Mouse (Mus musculus) lung, embryonic 16.5 days (tissue): ENCODE data around the gene Traf5. TPM values are rescaled to one million over a fixed set of nuclear protein-coding genes. Genes with fewer than 3 reads are reported as not detected.

Experiments used
- ATAC-seq: fragments of 200-750 bp; cut with Nextera tagmentation; 2 replicates; pipeline ENCODE4 v1.8.0; 2017; ENCODE audit warnings: low read depth, mild to moderate bottlenecking, moderate library complexity
- H3K27ac ChIP-seq: fragments of 300-500 bp; sonication (generic); 2 replicates; pipeline ENCODE4 v1.5.1; 2014; ENCODE audit warnings: mild to moderate bottlenecking, control low read depth, low read length
- H3K27me3 ChIP-seq: fragments of 300-500 bp; sonication (generic); 2 replicates; pipeline ENCODE4 v1.6.1; 2014; ENCODE audit warnings: low read depth, low read length, mixed read lengths; ENCODE audit not compliant: control insufficient read depth, insufficient read depth
- H3K36me3 ChIP-seq: fragments of 300-500 bp; sonication (generic); 2 replicates; pipeline ENCODE4 v1.6.1; 2014; ENCODE audit warnings: low read length; ENCODE audit not compliant: control insufficient read depth, insufficient read depth
- H3K4me1 ChIP-seq: fragments of 300-500 bp; sonication (generic); replicated peaks from 2 replicates; pipeline ENCODE4 v1.6.1; 2014; ENCODE audit warnings: low read length, mixed read lengths; ENCODE audit not compliant: control insufficient read depth, insufficient read depth
- H3K4me2 ChIP-seq: fragments of 300-500 bp; sonication (generic); 2 replicates; pipeline ENCODE4 v1.6.1; 2014; ENCODE audit warnings: low read depth, low read length, control low read depth
- H3K4me3 ChIP-seq: fragments of 300-500 bp; sonication (generic); 2 replicates; pipeline ENCODE4 v1.5.1; 2014; ENCODE audit warnings: mild to moderate bottlenecking, low read length, control low read depth
- H3K9ac ChIP-seq: fragments of 300-500 bp; sonication (generic); 2 replicates; pipeline ENCODE4 v1.6.1; 2014; ENCODE audit warnings: low read length, control low read depth
- H3K9me3 ChIP-seq: fragments of 300-500 bp; sonication (generic); 2 replicates; pipeline ENCODE4 v1.6.1; 2016; ENCODE audit warnings: low read length; ENCODE audit not compliant: control insufficient read depth
- WGBS: fragments of 180-500 bp; shearing (Covaris S2); extraction: QIAGEN DNeasy Blood & Tissue Kit; methylation state at CpG from one replicate; pipeline ENCODE4 v1.1.7; 2014; 5-methylcytosine and 5-hydroxymethylcytosine counted together
- polyA plus RNA-seq: library from polyadenylated mRNA; unstranded; fragments of >200 nt; fragmentation: Nextera tagmentation; extraction: Ambion mirVana; gene quantifications from 2 replicates; pipeline ENCODE4 v1.2.1, GENCODE M21; 2015

Gene Traf5
- polyA plus RNA-seq, 1 experiment from 2014 or later = 23.4 TPM

DNA sequence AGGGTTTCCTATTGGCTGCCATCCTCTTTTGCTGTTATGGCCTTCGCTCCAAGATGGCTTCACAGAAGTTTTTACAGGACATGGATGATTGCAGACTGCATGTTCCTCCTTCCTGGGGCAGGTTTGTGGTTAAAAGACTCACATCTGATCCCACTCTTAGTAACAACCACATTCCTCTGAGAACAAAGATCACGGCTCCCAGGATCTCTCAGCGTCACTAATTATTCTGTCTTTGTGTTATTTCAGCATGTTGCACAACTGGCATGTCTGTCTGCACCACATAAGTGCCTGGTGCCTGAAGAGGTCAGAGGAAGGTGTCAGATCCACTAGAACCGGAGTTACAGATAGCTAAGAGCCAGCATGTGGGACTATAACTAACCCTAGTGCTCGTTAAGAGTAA lies 122.4 kb downstream of the Traf5 start:
- no peaks in the 10 kb centered on the region for H3K36me3 ChIP-seq
- H3K9me3 ChIP-seq = no peaks in the 10 kb centered on the region
- 60% methylated on average over 5 of the region's 5 CpGs for WGBS
- no peak for ATAC-seq
- H3K4me1 ChIP-seq = 0 out of 2 replicates have a peak, but pooled peaks cover 2% of the 10 kb centered on the region
- no peak overlapping the region for H3K27ac ChIP-seq
- H3K4me3 ChIP-seq = no peak overlapping the region
- H3K4me2 ChIP-seq = no peak overlapping the region
- no peak overlapping the region for H3K9ac ChIP-seq
- H3K27me3 ChIP-seq = no peaks in the 10 kb centered on the region

DNA sequence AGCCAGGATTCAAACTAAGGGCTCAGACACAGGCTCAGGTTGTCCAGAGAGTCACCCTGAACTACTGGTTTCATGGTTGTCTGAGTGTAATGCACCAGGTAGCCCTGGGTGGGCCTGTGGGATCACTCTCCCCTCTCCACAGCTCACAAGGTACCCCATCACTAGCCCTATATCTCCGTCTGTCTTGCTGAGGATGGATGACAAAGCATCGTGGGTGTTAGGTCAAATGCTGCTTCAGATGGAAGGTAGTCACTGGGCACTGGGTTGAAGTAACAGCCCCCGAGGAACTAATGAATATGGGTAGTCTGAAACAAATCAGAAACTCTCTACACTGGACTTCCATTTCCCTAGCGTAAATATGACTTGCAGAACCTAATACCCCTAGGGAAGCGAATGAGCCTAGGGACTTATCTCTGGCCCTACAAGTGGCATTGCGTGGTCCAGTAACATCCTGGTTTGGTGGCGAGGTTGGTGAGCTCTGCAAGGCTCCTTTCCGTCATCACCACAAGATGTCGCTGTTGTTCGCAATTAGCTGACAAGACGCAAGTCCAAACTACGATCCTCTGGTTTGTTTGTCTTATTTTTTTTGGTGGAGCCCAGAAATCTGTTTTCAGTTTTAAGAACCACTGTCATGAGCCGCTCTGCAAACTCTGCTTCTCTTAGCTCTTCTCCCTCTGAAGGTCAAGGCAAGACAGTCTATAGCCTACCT lies 127.4 kb downstream of the Traf5 start:
- ATAC-seq = peak; percentile 70
- H3K4me2 ChIP-seq = peak overlapping the region; percentile 25; the same call in 1 of the 2 replicates
- WGBS = 14% methylated on average over 13 of the region's 13 CpGs
- no peaks in the 10 kb centered on the region for H3K9me3 ChIP-seq
- no peak overlapping the region for H3K4me3 ChIP-seq
- H3K27me3 ChIP-seq = no peaks in the 10 kb centered on the region
- H3K27ac ChIP-seq = no peak overlapping the region
- H3K9ac ChIP-seq = 0 out of 2 replicates have a peak overlapping the region, but pooled peaks have one; percentile 13
- 0 out of 2 replicates have a peak, but pooled peaks cover 2% of the 10 kb centered on the region for H3K4me1 ChIP-seq
- no peaks in the 10 kb centered on the region for H3K36me3 ChIP-seq

- WGBS = 15% methylated on average over 8 of the region's 8 CpGs
- H3K4me3 ChIP-seq = no peak overlapping the region
Observed at GRCm38 (mm10) chr1:191963948-191964772, 128.2 kb downstream of the Traf5 start.

DNA sequence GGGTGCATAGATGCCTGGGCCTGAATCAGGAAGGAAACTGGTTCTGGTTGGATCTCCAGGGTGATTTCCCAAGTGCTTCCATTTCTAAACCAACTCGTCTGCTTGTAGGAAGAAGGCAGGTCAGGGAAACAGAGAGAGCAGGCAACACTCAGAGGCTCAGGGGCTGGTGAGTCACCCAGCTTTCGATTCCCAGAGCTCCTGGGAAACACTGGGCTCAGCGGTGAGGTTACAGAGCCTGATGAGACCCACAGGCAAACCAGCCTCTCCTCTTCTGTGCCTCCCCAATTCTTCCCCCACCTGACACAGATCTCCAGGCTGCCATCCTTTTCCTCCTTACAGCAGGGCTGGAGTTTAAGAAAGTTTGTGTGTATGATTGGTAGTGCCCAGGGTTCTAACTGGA lies 128.9 kb downstream of the Traf5 start:
- no peak for ATAC-seq
- Histone ChIP-seq H3K4me2 (no peak overlapping the region), H3K4me1 (0 out of 2 replicates have a peak, but pooled peaks cover 2% of the 10 kb centered on the region), H3K9ac (no peak overlapping the region), H3K27ac (no peak overlapping the region), H3K36me3 (no peaks in the 10 kb centered on the region), H3K9me3 (no peaks in the 10 kb centered on the region), H3K27me3 (no peaks in the 10 kb centered on the region), H3K4me3 (no peak overlapping the region)
- 71% methylated on average over 3 of the region's 3 CpGs for WGBS

More at GRCm38 (mm10) chr1:191963948-191964772, 128.2 kb downstream of the Traf5 start:
- H3K9me3 ChIP-seq = no peaks in the 10 kb centered on the region
- no peak overlapping the region for H3K4me2 ChIP-seq
- no peak overlapping the region for H3K27ac ChIP-seq
- no peak overlapping the region for H3K9ac ChIP-seq
- ATAC-seq = peak; percentile 89
- no peaks in the 10 kb centered on the region for H3K27me3 ChIP-seq
- H3K4me1 ChIP-seq = 0 out of 2 replicates have a peak, but pooled peaks cover 2% of the 10 kb centered on the region
- H3K36me3 ChIP-seq = no peaks in the 10 kb centered on the region

DNA sequence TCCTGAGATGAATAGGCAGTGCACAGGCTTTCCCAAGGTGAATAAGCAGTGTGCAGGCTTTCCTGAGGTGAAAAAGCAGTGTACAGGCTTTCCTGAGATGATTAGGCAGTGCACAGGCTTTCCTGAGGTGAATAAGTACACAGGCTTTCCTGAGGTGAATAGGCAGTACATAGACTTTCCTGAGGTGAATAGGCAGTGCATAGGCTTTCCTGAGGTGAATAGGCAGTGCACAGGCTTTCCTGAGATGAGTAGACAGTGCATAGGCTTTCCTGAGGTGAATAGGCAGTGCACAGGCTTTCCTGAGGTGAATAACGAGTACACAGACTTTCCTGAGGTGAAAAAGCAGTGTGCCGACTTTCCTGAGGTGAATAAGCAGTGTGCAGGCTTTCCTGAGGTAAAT lies 131.4 kb downstream of the Traf5 start:
- no peaks in the 10 kb centered on the region for H3K36me3 ChIP-seq
- H3K27me3 ChIP-seq = no peaks in the 10 kb centered on the region
- H3K4me1 ChIP-seq = 0 out of 2 replicates have a peak, but pooled peaks cover 2% of the 10 kb centered on the region
- H3K9me3 ChIP-seq = no peaks in the 10 kb centered on the region
- WGBS = 45% methylated on average over 2 of the region's 2 CpGs
- no peak for ATAC-seq
- no peak overlapping the region for H3K4me2 ChIP-seq
- no peak overlapping the region for H3K4me3 ChIP-seq
- H3K27ac ChIP-seq = no peak overlapping the region
- no peak overlapping the region for H3K9ac ChIP-seq

- 71% methylated on average over 3 of the region's 3 CpGs for WGBS
- Histone ChIP-seq H3K4me1 (0 out of 2 replicates have a peak, but pooled peaks cover 4% of the 10 kb centered on the region), H3K9ac (no peak overlapping the region), H3K4me2 (no peak overlapping the region), H3K9me3 (no peaks in the 10 kb centered on the region), H3K4me3 (no peak overlapping the region), H3K36me3 (no peaks in the 10 kb centered on the region), H3K27ac (no peak overlapping the region), H3K27me3 (no peaks in the 10 kb centered on the region)
- no peak for ATAC-seq
Observed at GRCm38 (mm10) chr1:191957321-191957720, 135.0 kb downstream of the Traf5 start.

DNA sequence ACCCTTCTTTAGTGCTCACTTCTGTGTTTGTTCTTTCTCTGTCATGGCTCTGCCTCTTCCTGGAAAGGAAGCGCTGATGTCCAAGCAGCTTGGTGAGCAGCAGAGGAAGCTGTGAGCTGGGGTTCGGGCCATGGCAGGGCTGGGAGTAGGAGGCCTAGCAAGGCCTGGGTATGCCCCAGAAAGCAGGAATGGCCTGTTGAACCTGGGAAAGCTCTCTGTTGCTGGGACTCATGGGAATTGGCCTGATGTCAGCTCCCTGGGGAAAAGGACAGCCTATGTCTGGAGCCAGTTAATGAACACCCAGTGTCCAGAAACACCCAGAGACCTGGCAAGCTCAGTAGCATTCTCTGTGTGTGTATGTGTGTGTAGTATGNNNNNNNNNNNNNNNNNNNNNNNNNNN lies 135.5 kb downstream of the Traf5 start:
- WGBS = 63% methylated on average over 2 of the region's 2 CpGs
- H3K9me3 ChIP-seq = no peaks in the 10 kb centered on the region
- no peak overlapping the region; the same call in 1 of the 2 replicates for H3K4me3 ChIP-seq
- peak; percentile 35; the same call in 1 of the 2 replicates for ATAC-seq
- H3K9ac ChIP-seq = peak overlapping the region; percentile 29; the same call in 1 of the 2 replicates
- peak overlapping the region; percentile 90 for H3K27ac ChIP-seq
- H3K4me1 ChIP-seq = 0 out of 2 replicates have a peak, but pooled peaks cover 4% of the 10 kb centered on the region
- H3K4me2 ChIP-seq = peak overlapping the region; percentile 28
- no peaks in the 10 kb centered on the region for H3K36me3 ChIP-seq
- no peaks in the 10 kb centered on the region for H3K27me3 ChIP-seq

DNA sequence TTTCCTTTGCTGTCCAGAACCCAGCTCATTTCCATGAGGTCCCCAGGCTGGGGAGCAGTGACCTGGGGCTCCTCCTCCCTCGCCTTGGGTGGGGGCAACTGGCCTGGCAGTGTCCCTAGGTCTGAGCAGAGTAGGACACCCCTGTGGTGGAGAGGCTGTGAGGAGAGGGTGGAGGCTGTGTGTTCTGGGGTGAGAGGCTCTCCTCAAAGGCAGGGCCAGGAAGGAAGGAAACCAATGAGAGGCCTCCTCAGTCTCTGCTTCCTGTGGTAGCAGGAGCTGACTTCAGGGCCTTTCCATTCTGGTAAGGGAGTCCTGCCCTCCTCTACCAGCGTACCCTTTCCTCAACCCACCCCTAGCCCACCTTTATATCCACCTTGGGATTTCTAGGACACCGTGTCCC lies 136.1 kb downstream of the Traf5 start:
- no peak overlapping the region for H3K9ac ChIP-seq

DNA sequence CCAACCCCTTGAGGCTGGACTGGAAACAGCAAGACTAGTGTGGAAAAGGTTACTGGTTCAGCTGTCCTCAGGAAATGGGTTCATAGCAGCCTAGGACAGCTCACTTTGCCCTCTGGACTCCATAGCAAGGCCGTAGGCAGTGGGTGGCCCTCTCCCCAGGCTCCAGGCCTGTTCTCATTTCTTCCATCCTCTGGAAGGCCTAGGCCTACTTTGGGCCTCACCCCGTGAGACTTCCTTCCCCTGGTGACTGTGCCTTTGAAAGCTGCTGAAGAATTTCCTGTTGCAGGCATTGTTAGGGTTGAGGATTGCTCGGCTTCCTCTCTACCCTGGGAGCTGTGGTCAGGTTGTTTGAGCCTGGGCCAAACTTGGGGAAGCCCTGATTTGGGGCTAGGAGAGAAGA lies 137.3 kb downstream of the Traf5 start:
- Histone ChIP-seq H3K9me3 (no peaks in the 10 kb centered on the region), H3K9ac (no peak overlapping the region), H3K4me1 (0 out of 2 replicates have a peak, but pooled peaks cover 4% of the 10 kb centered on the region), H3K4me2 (no peak overlapping the region), H3K36me3 (no peaks in the 10 kb centered on the region), H3K27ac (peak overlapping the region; percentile 90), H3K4me3 (no peak overlapping the region), H3K27me3 (no peaks in the 10 kb centered on the region)
- peak; percentile 59 for ATAC-seq
- 47% methylated on average over 3 of the region's 3 CpGs for WGBS

More for the DNA sequence above, 136.1 kb downstream of the Traf5 start:
- Histone ChIP-seq H3K4me3 (no peak overlapping the region; the same call in 1 of the 2 replicates), H3K4me2 (peak overlapping the region; percentile 28), H3K27ac (peak overlapping the region; percentile 90), H3K27me3 (no peaks in the 10 kb centered on the region), H3K9me3 (no peaks in the 10 kb centered on the region), H3K4me1 (0 out of 2 replicates have a peak, but pooled peaks cover 4% of the 10 kb centered on the region), H3K36me3 (no peaks in the 10 kb centered on the region)
- ATAC-seq = peak; percentile 72
- 63% methylated on average over 3 of the region's 3 CpGs for WGBS
